Mouse (Mus musculus): ENCODE data around the gene 1110032F04Rik. TPM values are rescaled to one million over a fixed set of nuclear protein-coding genes. Genes with fewer than 3 reads are reported as not detected.
"Not testable (repeated sequence)": the region's sequence is repeated elsewhere in the genome, so short reads cannot be mapped to it uniquely, and the experiment has no call there.

1110032F04Rik gene
- polyA plus RNA-seq, 1 experiment from 2014 or later, result 0.42 TPM

GRCm38 (mm10) chr3:68852414-68852813 lies 17.0 kb upstream of the 1110032F04Rik start:
- Histone ChIP-seq H3K4me1 (no peaks in the 10 kb centered on the region), H3K9me3 (no peaks in the 10 kb centered on the region), H3K27ac (no peak overlapping the region), H3K4me3 (replicated peaks) (no peak overlapping the region), H3K9ac (no peak overlapping the region), H3K27me3 (replicated peaks) (no peaks in the 10 kb centered on the region), H3K4me2 (no peak overlapping the region), H3K36me3 (no peaks in the 10 kb centered on the region)
- 63% methylated on average over 1 of the region's 1 CpGs for WGBS
- ATAC-seq (ENCODE audit: insufficient read depth, low FRiP score, low read depth), result no peak

GRCm38 (mm10) chr3:68869691-68870567 lies 543 bp downstream of the 1110032F04Rik start:
- H3K9ac ChIP-seq, result peak overlapping the region; percentile 16; the same call in 1 of the 2 replicates
- H3K4me1 ChIP-seq, result peaks cover 19% of the 10 kb centered on the region
- WGBS, result under 1% methylated on average over 93 of the region's 96 CpGs
- no peaks in the 10 kb centered on the region for H3K9me3 ChIP-seq
- no peak overlapping the region for H3K27ac ChIP-seq
- H3K4me2 ChIP-seq, result peak overlapping the region; percentile 100
- H3K27me3 ChIP-seq (replicated peaks), result peaks cover 39% of the 10 kb centered on the region
- peak overlapping the region; percentile 58 for H3K4me3 ChIP-seq (replicated peaks)
- peak; percentile 48; the same call in 1 of the 2 replicates for ATAC-seq (ENCODE audit: insufficient read depth, low FRiP score, low read depth)
- no peaks in the 10 kb centered on the region for H3K36me3 ChIP-seq

- H3K4me1 ChIP-seq, result peaks cover 19% of the 10 kb centered on the region
- no peaks in the 10 kb centered on the region for H3K9me3 ChIP-seq
- H3K36me3 ChIP-seq, result no peaks in the 10 kb centered on the region
- H3K9ac ChIP-seq, result no peak overlapping the region
- no peak overlapping the region for H3K27ac ChIP-seq
- H3K27me3 ChIP-seq (replicated peaks), result peaks cover 39% of the 10 kb centered on the region
- peak overlapping the region; percentile 58 for H3K4me3 ChIP-seq (replicated peaks)
- WGBS, result 5% methylated on average over 15 of the region's 15 CpGs
- ATAC-seq (ENCODE audit: insufficient read depth, low FRiP score, low read depth), result no peak
- H3K4me2 ChIP-seq, result peak overlapping the region; percentile 100
These were observed 1.2 kb downstream of the 1110032F04Rik start for GRCm38 (mm10) chr3:68870568-68870950.

- Histone ChIP-seq H3K27me3 (replicated peaks) (peaks cover 18% of the 10 kb centered on the region), H3K9me3 (no peaks in the 10 kb centered on the region), H3K4me2 (no peak overlapping the region), H3K27ac (no peak overlapping the region), H3K9ac (no peak overlapping the region), H3K4me3 (replicated peaks) (no peak overlapping the region), H3K4me1 (peaks cover 13% of the 10 kb centered on the region), H3K36me3 (no peaks in the 10 kb centered on the region)
- WGBS, result 93% methylated on average over 2 of the region's 2 CpGs
- ATAC-seq (ENCODE audit: insufficient read depth, low FRiP score, low read depth), result no peak
These were observed 4.7 kb downstream of the 1110032F04Rik start for GRCm38 (mm10) chr3:68874079-68874478.

GRCm38 (mm10) chr3:68886845-68887244 lies 17.5 kb downstream of the 1110032F04Rik start:
- Histone ChIP-seq H3K9me3 (no peaks in the 10 kb centered on the region), H3K4me1 (no peaks in the 10 kb centered on the region), H3K4me2 (no peak overlapping the region), H3K36me3 (no peaks in the 10 kb centered on the region), H3K27me3 (replicated peaks) (no peaks in the 10 kb centered on the region), H3K27ac (no peak overlapping the region), H3K4me3 (replicated peaks) (no peak overlapping the region), H3K9ac (no peak overlapping the region)
- WGBS, result 90% methylated on average over 5 of the region's 5 CpGs
- ATAC-seq (ENCODE audit: insufficient read depth, low FRiP score, low read depth), result no peak

GRCm38 (mm10) chr3:68895426-68895825 lies 26.0 kb downstream of the 1110032F04Rik start:
- H3K4me1 ChIP-seq, result no peaks in the 10 kb centered on the region
- no peak overlapping the region for H3K4me2 ChIP-seq
- no peak overlapping the region for H3K4me3 ChIP-seq (replicated peaks)
- H3K36me3 ChIP-seq, result no peaks in the 10 kb centered on the region
- H3K9ac ChIP-seq, result no peak overlapping the region
- H3K9me3 ChIP-seq, result no peaks in the 10 kb centered on the region
- ATAC-seq (ENCODE audit: insufficient read depth, low FRiP score, low read depth), result no peak
- WGBS, result 46% methylated on average over 4 of the region's 4 CpGs
- H3K27ac ChIP-seq, result no peak overlapping the region
- H3K27me3 ChIP-seq (replicated peaks), result no peaks in the 10 kb centered on the region

GRCm38 (mm10) chr3:68897154-68897553 lies 27.8 kb downstream of the 1110032F04Rik start:
- Histone ChIP-seq H3K4me3 (replicated peaks) (no peak overlapping the region), H3K9ac (no peak overlapping the region), H3K4me1 (no peaks in the 10 kb centered on the region), H3K36me3 (no peaks in the 10 kb centered on the region), H3K9me3 (no peaks in the 10 kb centered on the region), H3K27ac (no peak overlapping the region), H3K27me3 (replicated peaks) (no peaks in the 10 kb centered on the region), H3K4me2 (no peak overlapping the region)
- WGBS, result 85% methylated on average over 5 of the region's 5 CpGs
- no peak for ATAC-seq (ENCODE audit: insufficient read depth, low FRiP score, low read depth)

GRCm38 (mm10) chr3:68902636-68903035 lies 33.2 kb downstream of the 1110032F04Rik start:
- not testable (repeated sequence) for H3K4me2 ChIP-seq; H3K36me3 ChIP-seq; ATAC-seq (ENCODE audit: insufficient read depth, low FRiP score, low read depth); H3K27ac ChIP-seq; H3K9me3 ChIP-seq; H3K9ac ChIP-seq; H3K4me3 ChIP-seq (replicated peaks); H3K27me3 ChIP-seq (replicated peaks); H3K4me1 ChIP-seq
- WGBS, result 89% methylated on average over 20 of the region's 20 CpGs

GRCm38 (mm10) chr3:68904902-68905778 lies 35.8 kb downstream of the 1110032F04Rik start:
- H3K27me3 ChIP-seq (replicated peaks), result no peaks in the 10 kb centered on the region
- no peaks in the 10 kb centered on the region for H3K4me1 ChIP-seq
- H3K4me2 ChIP-seq, result no peak overlapping the region
- no peaks in the 10 kb centered on the region for H3K36me3 ChIP-seq
- no peak overlapping the region for H3K4me3 ChIP-seq (replicated peaks)
- WGBS, result 44% methylated on average over 2 of the region's 2 CpGs
- ATAC-seq (ENCODE audit: insufficient read depth, low FRiP score, low read depth), result no peak
- H3K9ac ChIP-seq, result no peak overlapping the region
- H3K9me3 ChIP-seq, result no peaks in the 10 kb centered on the region
- H3K27ac ChIP-seq, result no peak overlapping the region

- 89% methylated on average over 4 of the region's 4 CpGs for WGBS
- no peak for ATAC-seq (ENCODE audit: insufficient read depth, low FRiP score, low read depth)
- H3K4me2 ChIP-seq, result no peak overlapping the region
These were observed 38.1 kb downstream of the 1110032F04Rik start for GRCm38 (mm10) chr3:68907509-68907908.

More at GRCm38 (mm10) chr3:68907509-68907908, 38.1 kb downstream of the 1110032F04Rik start:
- Histone ChIP-seq H3K27me3 (replicated peaks) (no peaks in the 10 kb centered on the region), H3K9ac (no peak overlapping the region), H3K27ac (no peak overlapping the region), H3K36me3 (no peaks in the 10 kb centered on the region), H3K9me3 (no peaks in the 10 kb centered on the region), H3K4me3 (replicated peaks) (no peak overlapping the region), H3K4me1 (no peaks in the 10 kb centered on the region)
